Mouse (Mus musculus) stomach, embryonic 15.5 days (tissue): ENCODE results near the gene Ccdc73. TPM values are rescaled to one million over a fixed set of nuclear protein-coding genes. Genes with fewer than 3 reads are reported as not detected.

Source experiments
- polyA plus RNA-seq: library from polyadenylated mRNA; unstranded; fragments of >200 nt; fragmentation: Nextera tagmentation; extraction: Ambion mirVana; gene quantifications from 2 replicates; pipeline ENCODE4 v1.2.1, GENCODE M21; 2015

Gene Ccdc73
- polyA plus RNA-seq, 1 experiment from 2014 or later, result 5.9 TPM

Other genes starting within 250 kb of the Ccdc73 start
- gene Tcp11l1, start 155.6 kb upstream of the Ccdc73 start, polyA plus RNA-seq, result 31.7 and 36.6 TPM in 2 replicates
- gene Pin1rt1, start 151.4 kb upstream of the Ccdc73 start, polyA plus RNA-seq, result not detected in 2 replicates
- 14.2 and 18.8 TPM in 2 replicates for gene Depdc7, start 124.9 kb upstream of the Ccdc73 start, polyA plus RNA-seq
- 7.9 and 8.6 TPM in 2 replicates for gene Qser1, start 51.0 kb upstream of the Ccdc73 start, polyA plus RNA-seq
- gene Prrg4, start 17.9 kb upstream of the Ccdc73 start, polyA plus RNA-seq, result 6.0 TPM in 2 replicates
- gene Eif3m, start 149.3 kb downstream of the Ccdc73 start, polyA plus RNA-seq, result 274 and 277 TPM in 2 replicates
- not detected in 2 replicates for gene Gm11060, start 224.2 kb downstream of the Ccdc73 start, polyA plus RNA-seq